Mouse (Mus musculus): ENCODE results near the gene Tepsin. TPM values are rescaled to one million over a fixed set of nuclear protein-coding genes. Genes with fewer than 3 reads are reported as not detected.

Gene Tepsin
- polyA plus RNA-seq, 1 experiment from 2014 or later = 18.7 TPM

Small RNA genes lying within 50 kb of the gene (microRNA-seq; reads per million reads assigned to microRNA genes)
- gene Gm25948 = not detected

Other genes starting within 250 kb of the Tepsin start
- 94.2 and 95.7 TPM in 2 replicates for gene Chmp6, start 185.3 kb downstream of the Tepsin start, polyA plus RNA-seq (2015; fragmentation: Nextera tagmentation; extraction: Ambion mirVana)
- gene Baiap2, start 156.0 kb downstream of the Tepsin start, polyA plus RNA-seq (2015; fragmentation: Nextera tagmentation; extraction: Ambion mirVana) = 28.1 and 34.0 TPM in 2 replicates
- gene Aatk, start 51.6 kb downstream of the Tepsin start, polyA plus RNA-seq (2015; fragmentation: Nextera tagmentation; extraction: Ambion mirVana) = 21.9 and 22.5 TPM in 2 replicates
- gene Cep131, start 11.9 kb downstream of the Tepsin start, polyA plus RNA-seq (2015; fragmentation: Nextera tagmentation; extraction: Ambion mirVana) = 34.6 and 35.0 TPM in 2 replicates
- 49.7 and 56.9 TPM in 2 replicates for gene Ndufaf8, start 197 bp upstream of the Tepsin start, polyA plus RNA-seq (2015; fragmentation: Nextera tagmentation; extraction: Ambion mirVana)
- gene Slc38a10, start 52.6 kb upstream of the Tepsin start, polyA plus RNA-seq (2015; fragmentation: Nextera tagmentation; extraction: Ambion mirVana) = 97.7 and 98.9 TPM in 2 replicates
- gene Bahcc1, start 134.2 kb upstream of the Tepsin start, polyA plus RNA-seq (2015; fragmentation: Nextera tagmentation; extraction: Ambion mirVana) = 15.4 and 16.1 TPM in 2 replicates
- gene Actg1, start 249.8 kb upstream of the Tepsin start, polyA plus RNA-seq (2015; fragmentation: Nextera tagmentation; extraction: Ambion mirVana) = 3,835 and 3,917 TPM in 2 replicates

Measured in forebrain, embryonic 15.5 days (tissue).